Mouse (Mus musculus) CD4-positive naive resting alpha-beta T cell, adult 57 days (primary cell): ENCODE results near the gene Vsnl1. TPM values are rescaled to one million over a fixed set of nuclear protein-coding genes. Genes with fewer than 3 reads are reported as not detected.

ENCODE experiments used
- total RNA-seq: library from RNA; stranded (reverse); gene quantifications from one replicate; pipeline ENCODE4 v1.2.4, GENCODE M21; 2023

Gene Vsnl1
- total RNA-seq: not detected

GRCm38 (mm10) chr12:11436497-11437265 lies at the start of gene Vsnl1:
Vsnl1 (minus strand) TSS chr12:11436613.

GRCm38 (mm10) chr12:11455549-11456194 lies 19.3 kb upstream of the Vsnl1 start, which contains the start of gene Rad51ap2:
Rad51ap2 (plus strand) TSS chr12:11456079.

Other genes starting within 250 kb of the Vsnl1 start
- not detected for gene Msgn1, start 227.6 kb downstream of the Vsnl1 start, total RNA-seq
- 2.9 TPM for gene Gen1, start 170.8 kb downstream of the Vsnl1 start, total RNA-seq
- gene Smc6, start 170.7 kb downstream of the Vsnl1 start, total RNA-seq: 152 TPM
- gene Rad51ap2, start 19.5 kb upstream of the Vsnl1 start, total RNA-seq: not detected